Mouse (Mus musculus) pancreas, adult 10 weeks (tissue): Measurements from ENCODE around the gene Olfr857. TPM values are rescaled to one million over a fixed set of nuclear protein-coding genes. Genes with fewer than 3 reads are reported as not detected.

Source experiments
- polyA plus RNA-seq: library from polyadenylated mRNA; stranded (reverse); fragments of 350-450 nt; fragmentation: Illumina TruSeq; extraction: RNeasy Lipid Tissue Mini Kit (QIAGEN cat#74804); gene quantifications from one replicate; pipeline ENCODE4 v1.2.3, GENCODE M21; 2015; ENCODE audit warnings: low read depth, low replicate concordance; ENCODE audit not compliant: insufficient read depth

Gene Olfr857
- not detected for polyA plus RNA-seq

DNA sequence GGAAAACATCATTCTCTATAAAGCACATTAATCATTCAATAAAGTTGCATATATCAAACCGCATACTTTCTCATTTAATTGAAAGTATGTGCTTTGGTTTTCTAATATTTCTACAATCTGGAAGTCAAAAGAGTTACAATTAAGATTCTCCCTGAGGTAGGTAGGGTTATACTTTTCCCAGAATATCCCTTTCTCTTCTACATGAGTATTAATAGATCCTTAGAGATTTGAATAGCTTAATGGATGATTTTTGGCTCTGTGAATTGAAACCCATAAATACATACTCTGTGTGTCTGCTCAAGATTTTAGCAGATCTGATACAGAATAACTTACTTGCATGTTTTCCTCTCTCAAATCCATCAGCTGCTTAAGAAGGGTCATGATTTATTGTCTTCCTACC, at the start of gene Olfr857:
Gene Olfr857, plus strand, starts transcription at position 301 of the 400 bp plus-strand sequence.

Other genes starting within 250 kb of the Olfr857 start
- gene Olfr850, start 231.2 kb upstream of the Olfr857 start, polyA plus RNA-seq, result not detected
- not detected for gene Olfr851, start 216.1 kb upstream of the Olfr857 start, polyA plus RNA-seq
- not detected for gene Olfr853, start 168.4 kb upstream of the Olfr857 start, polyA plus RNA-seq
- gene Olfr854, start 142.1 kb upstream of the Olfr857 start, polyA plus RNA-seq, result not detected
- not detected for gene Olfr855, start 126.8 kb upstream of the Olfr857 start, polyA plus RNA-seq
- gene Zfp317, start 87.3 kb upstream of the Olfr857 start, polyA plus RNA-seq, result 3.8 TPM
- not detected for gene Olfr58, start 70.8 kb downstream of the Olfr857 start, polyA plus RNA-seq
- gene Olfr859, start 95.5 kb downstream of the Olfr857 start, polyA plus RNA-seq, result not detected
- not detected for gene Olfr860, start 140.3 kb downstream of the Olfr857 start, polyA plus RNA-seq
- gene Olfr862, start 178.6 kb downstream of the Olfr857 start, polyA plus RNA-seq, result not detected
- gene Olfr77, start 207.4 kb downstream of the Olfr857 start, polyA plus RNA-seq, result not detected